Mouse (Mus musculus) induced T-regulatory cell, adult 2 months (primary cell): ENCODE measurements at regions not wholly inside any gene's neighbourhood (a gene's known extent, or its start where the extent isn't known, plus 50 kb on each side); places are given as distances from the start of the nearest gene placed in this dataset.
A peak's percentile ranks its signal among the peaks of the same experiment; 100 is the strongest.

ENCODE experiments used
- DNase-seq: peaks from one replicate; pipeline ENCODE4 v3.0.0-alpha.2; 2012; ENCODE audit warnings: low read depth

GRCm38 (mm10) chr7:84800966-84801365, 52.4 kb upstream of the Olfr291 start:
- DNase-seq = no peak

- DNase-seq = peak; percentile 46
Measured at GRCm38 (mm10) chr7:84794655-84795054, 58.7 kb upstream of the Olfr291 start.

GRCm38 (mm10) chr7:84779276-84779825, 74.0 kb upstream of the Olfr291 start:
- DNase-seq = peak; percentile 89

- no peak for DNase-seq
Measured at GRCm38 (mm10) chr7:84777696-84778095, 75.7 kb upstream of the Olfr291 start.

- DNase-seq = no peak
Measured at GRCm38 (mm10) chr7:84756261-84756660, 66.5 kb upstream of the Zfand6 start.

- no peak for DNase-seq
Measured at GRCm38 (mm10) chr7:84753361-84753760, 63.6 kb upstream of the Zfand6 start.

GRCm38 (mm10) chr7:84749434-84750301, 59.9 kb upstream of the Zfand6 start:
- DNase-seq = peak; percentile 71

GRCm38 (mm10) chr7:84747847-84748246, 58.1 kb upstream of the Zfand6 start:
- DNase-seq = no peak

GRCm38 (mm10) chr7:84744321-84745070, 54.7 kb upstream of the Zfand6 start:
- peak; percentile 18 for DNase-seq

GRCm38 (mm10) chr7:84739965-84740390, 50.2 kb upstream of the Zfand6 start:
- DNase-seq = peak; percentile 44
